Mouse (Mus musculus) embryonic facial prominence, embryonic 11.5 days (tissue): Measurements from ENCODE around the gene Odc1. TPM values are rescaled to one million over a fixed set of nuclear protein-coding genes. Genes with fewer than 3 reads are reported as not detected.

Experiments used
- ATAC-seq: fragments of 200-750 bp; cut with Nextera tagmentation; replicated peaks from 2 replicates; pipeline ENCODE4 v1.8.0; 2017; ENCODE audit warnings: low read depth; ENCODE audit not compliant: insufficient number of reproducible peaks, low FRiP score, low TSS enrichment
- DNase-seq: peaks from one replicate; pipeline ENCODE4 v3.0.0-alpha.2; 2015; ENCODE audit warnings: low spot score
- H3K27ac ChIP-seq: fragments of 300-500 bp; sonication (generic); replicated peaks from 2 replicates; pipeline ENCODE4 v1.5.1; 2014; ENCODE audit warnings: mild to moderate bottlenecking, low read depth, low read length, control low read depth
- H3K27me3 ChIP-seq: fragments of 300-500 bp; sonication (generic); 2 replicates; pipeline ENCODE4 v1.6.1; 2014; ENCODE audit warnings: mild to moderate bottlenecking, low read length, moderate library complexity, mixed read lengths; ENCODE audit not compliant: control insufficient read depth, insufficient read depth
- H3K36me3 ChIP-seq: fragments of 300-500 bp; sonication (generic); replicated peaks from 2 replicates; pipeline ENCODE4 v1.6.1; 2014; ENCODE audit warnings: low read depth, mild to moderate bottlenecking, low read length, moderate library complexity, mixed read lengths; ENCODE audit not compliant: control insufficient read depth, insufficient read depth
- H3K4me1 ChIP-seq: fragments of 300-500 bp; sonication (generic); 2 replicates; pipeline ENCODE4 v1.6.1; 2014; ENCODE audit warnings: low read length, mixed read lengths; ENCODE audit not compliant: control insufficient read depth, insufficient read depth
- H3K4me2 ChIP-seq: fragments of 300-500 bp; sonication (generic); 2 replicates; pipeline ENCODE4 v1.6.1; 2014; ENCODE audit warnings: low read depth, mild to moderate bottlenecking, control low read depth, low read length, moderate library complexity
- H3K4me3 ChIP-seq: fragments of 300-500 bp; sonication (generic); 2 replicates; pipeline ENCODE4 v1.5.1; 2014; ENCODE audit warnings: low read depth, low read length, control low read depth
- H3K9ac ChIP-seq: fragments of 300-500 bp; sonication (generic); replicated peaks from 2 replicates; pipeline ENCODE4 v1.6.1; 2014; ENCODE audit warnings: mild to moderate bottlenecking, control low read depth, low read length
- H3K9me3 ChIP-seq: fragments of 300-500 bp; sonication (generic); replicated peaks from 2 replicates; pipeline ENCODE4 v1.6.1; 2016; ENCODE audit warnings: mild to moderate bottlenecking, low read length, inconsistent platforms, mixed read lengths; ENCODE audit not compliant: control insufficient read depth
- WGBS: fragments of 180-500 bp; shearing (Covaris S2); extraction: QIAGEN DNeasy Blood & Tissue Kit; methylation state at CpG from one replicate; pipeline ENCODE4 v1.1.7; 2014; 5-methylcytosine and 5-hydroxymethylcytosine counted together
- polyA plus RNA-seq: library from polyadenylated mRNA; unstranded; fragments of >200 nt; fragmentation: Nextera tagmentation; extraction: Ambion mirVana; gene quantifications from 2 replicates; pipeline ENCODE4 v1.2.1, GENCODE M21; 2014

Gene Odc1
- polyA plus RNA-seq, 1 experiment from 2014 or later: 312 TPM

DNA sequence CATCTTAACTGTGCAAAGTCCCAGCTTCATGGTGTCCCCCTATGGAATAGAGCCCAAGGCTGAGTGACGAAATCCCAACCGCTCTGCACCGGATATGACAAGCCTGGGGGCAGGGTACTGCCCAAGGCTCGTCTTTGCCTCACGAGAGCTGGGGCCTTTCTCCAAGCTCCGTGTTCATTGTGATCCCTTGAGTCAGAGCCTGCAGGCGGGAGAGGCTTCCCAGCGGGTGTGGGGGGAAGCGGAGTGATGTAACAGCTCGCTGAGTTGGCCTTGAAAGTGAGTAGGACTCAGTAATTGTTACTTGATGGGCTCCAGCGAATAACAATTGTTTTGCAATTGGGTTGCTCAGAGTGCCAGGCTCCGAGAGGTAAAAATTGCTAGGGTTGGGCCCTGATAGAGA is 34.4 kb upstream of the Odc1 start:
- Histone ChIP-seq H3K4me1 (no peaks in the 10 kb centered on the region), H3K36me3 (no peaks in the 10 kb centered on the region), H3K9me3 (no peaks in the 10 kb centered on the region), H3K27ac (no peak overlapping the region), H3K4me2 (no peak overlapping the region), H3K9ac (no peak overlapping the region), H3K27me3 (no peaks in the 10 kb centered on the region), H3K4me3 (no peak overlapping the region)
- ATAC-seq: no peak
- no peak for DNase-seq
- 38% methylated on average over 12 of the region's 12 CpGs for WGBS

DNA sequence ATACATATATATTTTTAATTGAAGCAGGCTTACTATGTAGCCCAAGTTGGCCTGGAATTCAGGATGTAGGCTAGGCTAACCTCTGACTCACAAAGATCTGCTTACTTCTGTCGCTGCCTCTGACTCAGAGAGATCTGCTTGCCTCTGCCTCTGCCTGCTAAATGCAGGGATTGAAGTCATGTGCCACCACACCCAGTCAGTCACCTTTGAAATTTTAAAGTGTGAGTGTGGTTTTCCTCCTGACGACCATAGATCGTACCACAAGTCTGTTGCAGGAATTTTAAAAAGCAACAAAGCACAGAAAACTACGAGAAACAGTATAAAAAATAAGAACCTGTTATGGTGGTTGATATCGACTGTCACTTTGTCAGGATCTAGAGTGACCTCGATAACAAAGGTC is 33.6 kb upstream of the Odc1 start:
- ATAC-seq: no peak

DNA sequence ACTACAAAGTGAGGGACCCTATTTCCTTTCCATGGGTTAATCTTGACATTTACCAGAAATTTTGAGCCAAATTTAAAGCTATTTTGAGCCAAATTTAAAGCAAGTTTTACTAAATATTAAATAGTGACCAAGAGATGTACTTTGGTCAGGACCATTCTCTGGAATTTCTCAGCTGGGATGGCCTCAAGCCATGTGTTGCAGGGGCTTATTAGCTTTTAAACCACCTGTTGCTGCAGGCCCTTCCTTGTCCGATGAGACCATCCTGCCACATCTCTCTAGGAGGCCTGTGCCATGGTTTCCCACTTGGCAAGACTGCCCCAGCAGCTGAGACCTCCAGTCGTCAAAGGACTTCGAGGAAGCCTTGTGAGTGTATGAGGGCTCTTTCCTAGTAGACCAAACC is 15.4 kb upstream of the Odc1 start:
- no peak for ATAC-seq
- Histone ChIP-seq H3K36me3 (no peaks in the 10 kb centered on the region), H3K4me2 (no peak overlapping the region), H3K27me3 (no peaks in the 10 kb centered on the region), H3K27ac (no peak overlapping the region), H3K4me3 (no peak overlapping the region), H3K4me1 (no peaks in the 10 kb centered on the region), H3K9ac (no peak overlapping the region), H3K9me3 (no peaks in the 10 kb centered on the region)
- WGBS: 83% methylated on average over 3 of the region's 3 CpGs
- DNase-seq: no peak

More for the DNA sequence above, 33.6 kb upstream of the Odc1 start:
- H3K4me3 ChIP-seq: no peak overlapping the region
- no peak overlapping the region for H3K27ac ChIP-seq
- H3K36me3 ChIP-seq: no peaks in the 10 kb centered on the region
- no peak for DNase-seq
- H3K27me3 ChIP-seq: no peaks in the 10 kb centered on the region
- H3K9ac ChIP-seq: no peak overlapping the region
- 89% methylated on average over 6 of the region's 6 CpGs for WGBS
- H3K4me1 ChIP-seq: no peaks in the 10 kb centered on the region
- H3K9me3 ChIP-seq: no peaks in the 10 kb centered on the region
- H3K4me2 ChIP-seq: no peak overlapping the region

DNA sequence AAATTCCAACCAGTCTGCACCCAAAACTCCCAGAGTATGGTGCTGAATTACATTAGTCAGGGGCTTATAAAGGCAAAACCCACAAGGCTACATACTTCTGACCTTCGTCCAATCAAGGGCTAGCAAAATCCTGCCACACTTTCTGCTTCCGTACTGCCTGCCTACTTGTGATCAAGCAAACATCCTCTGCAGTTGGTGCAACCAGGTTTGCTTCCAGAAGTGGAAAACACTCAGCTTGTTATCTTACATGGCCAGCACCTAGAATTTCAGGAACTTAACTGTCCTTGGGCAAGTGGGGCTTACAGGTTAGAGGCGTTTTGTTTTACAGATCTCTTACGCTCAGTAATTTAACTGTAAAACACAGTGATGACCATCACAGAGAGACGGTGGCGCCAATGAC is 14.9 kb upstream of the Odc1 start:
- ATAC-seq: no peak

DNA sequence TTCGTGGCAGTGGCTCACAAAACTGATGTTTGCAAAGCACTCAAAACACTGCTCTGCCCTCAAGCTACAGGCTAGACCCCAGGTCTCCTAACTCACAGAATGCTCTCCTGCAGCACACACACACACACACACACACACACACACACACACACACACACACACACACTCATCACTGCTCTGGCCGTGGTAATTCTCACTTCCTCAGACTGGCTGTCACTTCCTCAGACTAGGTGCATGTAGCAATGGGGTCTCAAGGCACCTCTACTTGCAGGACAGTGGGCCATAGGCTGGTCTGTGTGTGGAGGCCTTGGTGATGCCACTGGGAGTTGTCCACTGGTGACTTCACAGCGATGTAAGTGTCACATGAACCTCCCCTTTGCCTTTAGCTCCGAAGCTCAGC is 13.8 kb upstream of the Odc1 start:
- Histone ChIP-seq H3K36me3 (no peaks in the 10 kb centered on the region), H3K27ac (no peak overlapping the region), H3K4me1 (no peaks in the 10 kb centered on the region), H3K9me3 (no peaks in the 10 kb centered on the region), H3K27me3 (no peaks in the 10 kb centered on the region), H3K4me3 (no peak overlapping the region), H3K4me2 (no peak overlapping the region), H3K9ac (no peak overlapping the region)
- ATAC-seq (no peak), DNase-seq (no peak)
- 72% methylated on average over 4 of the region's 4 CpGs for WGBS

More for the DNA sequence above, 14.9 kb upstream of the Odc1 start:
- Histone ChIP-seq H3K27ac (no peak overlapping the region), H3K9ac (no peak overlapping the region), H3K4me1 (no peaks in the 10 kb centered on the region), H3K4me2 (no peak overlapping the region), H3K36me3 (no peaks in the 10 kb centered on the region), H3K4me3 (no peak overlapping the region), H3K27me3 (no peaks in the 10 kb centered on the region), H3K9me3 (no peaks in the 10 kb centered on the region)
- DNase-seq: no peak
- WGBS: 81% methylated on average over 6 of the region's 6 CpGs

DNA sequence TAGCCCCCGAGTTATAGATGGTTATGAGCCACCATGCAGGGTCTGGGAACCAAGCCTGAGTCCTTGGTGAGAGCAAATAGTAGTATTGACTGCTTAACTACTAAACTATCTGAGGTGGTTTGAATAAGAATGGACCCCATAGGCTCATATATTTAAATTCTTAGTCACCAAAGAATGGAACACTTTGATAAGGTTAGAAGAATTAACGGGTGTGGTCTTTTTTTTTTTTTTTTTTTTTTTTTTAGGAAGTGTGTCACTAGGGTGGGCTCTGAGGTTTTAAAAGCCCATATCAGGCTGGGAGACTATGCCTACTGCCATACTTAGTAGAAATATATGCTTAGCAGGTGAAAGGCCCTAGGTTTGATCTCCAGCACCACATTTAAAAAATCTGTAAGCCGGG is 8.4 kb upstream of the Odc1 start:
- no peaks in the 10 kb centered on the region for H3K4me1 ChIP-seq
- ATAC-seq: no peak
- H3K9me3 ChIP-seq: no peaks in the 10 kb centered on the region
- no peak overlapping the region for H3K4me2 ChIP-seq
- no peak overlapping the region for H3K4me3 ChIP-seq
- H3K27ac ChIP-seq: no peak overlapping the region
- H3K36me3 ChIP-seq: no peaks in the 10 kb centered on the region
- no peaks in the 10 kb centered on the region for H3K27me3 ChIP-seq
- DNase-seq: no peak
- no peak overlapping the region for H3K9ac ChIP-seq
- 81% methylated on average over 3 of the region's 3 CpGs for WGBS

DNA sequence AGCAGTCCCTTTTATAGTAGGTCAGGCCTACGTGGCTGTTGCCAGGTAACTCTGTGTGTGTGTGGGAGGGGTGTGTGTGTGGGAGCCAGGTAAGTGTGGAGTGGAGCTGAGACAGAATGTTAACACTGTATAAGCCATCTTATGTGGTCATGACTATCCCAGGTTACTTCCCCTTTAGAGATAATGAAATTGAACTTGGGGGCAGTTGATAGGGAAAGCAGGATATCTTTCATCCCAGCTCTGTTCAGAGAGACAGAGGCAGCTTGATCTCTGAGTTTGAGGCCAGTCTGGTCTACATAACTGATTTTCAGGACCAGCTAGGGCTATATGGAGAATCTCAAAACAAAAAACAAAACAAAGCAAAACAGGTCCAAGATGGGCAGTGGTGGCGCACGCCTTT is 7.4 kb upstream of the Odc1 start:
- Histone ChIP-seq H3K4me2 (no peak overlapping the region), H3K27me3 (no peaks in the 10 kb centered on the region), H3K9ac (no peak overlapping the region), H3K4me3 (no peak overlapping the region), H3K9me3 (no peaks in the 10 kb centered on the region), H3K36me3 (no peaks in the 10 kb centered on the region), H3K4me1 (no peaks in the 10 kb centered on the region), H3K27ac (no peak overlapping the region)
- no peak for ATAC-seq
- no peak for DNase-seq
- 87% methylated on average over 3 of the region's 3 CpGs for WGBS

DNA sequence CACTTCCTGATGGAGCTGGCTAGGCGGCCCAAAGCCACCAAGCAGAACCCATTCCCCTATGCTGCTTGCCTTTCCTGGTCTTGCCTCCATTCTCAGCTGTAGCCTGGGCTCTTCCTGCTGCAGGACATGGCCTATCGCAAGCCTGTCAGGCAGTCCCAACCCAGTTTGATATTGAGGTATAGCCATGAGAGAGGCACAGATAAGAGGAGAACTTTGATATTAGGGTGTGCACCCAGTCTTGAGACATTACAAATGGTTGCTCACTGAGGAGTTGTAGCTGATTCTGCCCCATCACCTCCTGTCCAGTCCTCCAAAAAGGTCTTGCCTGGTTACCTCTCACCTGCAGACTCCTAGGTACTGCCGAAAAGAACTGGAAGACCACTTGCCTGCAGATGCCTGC is 6.5 kb upstream of the Odc1 start:
- 83% methylated on average over 3 of the region's 3 CpGs for WGBS
- Histone ChIP-seq H3K4me2 (no peak overlapping the region), H3K4me3 (no peak overlapping the region), H3K36me3 (no peaks in the 10 kb centered on the region), H3K27ac (no peak overlapping the region), H3K4me1 (no peaks in the 10 kb centered on the region), H3K27me3 (no peaks in the 10 kb centered on the region), H3K9me3 (no peaks in the 10 kb centered on the region), H3K9ac (no peak overlapping the region)
- no peak for ATAC-seq
- no peak for DNase-seq
